Mouse (Mus musculus): Measurements from ENCODE around the gene Sbds.
"Not testable (repeated sequence)": the region's sequence is repeated elsewhere in the genome, so short reads cannot be mapped to it uniquely, and the experiment has no call there.

Gene Sbds

DNA sequence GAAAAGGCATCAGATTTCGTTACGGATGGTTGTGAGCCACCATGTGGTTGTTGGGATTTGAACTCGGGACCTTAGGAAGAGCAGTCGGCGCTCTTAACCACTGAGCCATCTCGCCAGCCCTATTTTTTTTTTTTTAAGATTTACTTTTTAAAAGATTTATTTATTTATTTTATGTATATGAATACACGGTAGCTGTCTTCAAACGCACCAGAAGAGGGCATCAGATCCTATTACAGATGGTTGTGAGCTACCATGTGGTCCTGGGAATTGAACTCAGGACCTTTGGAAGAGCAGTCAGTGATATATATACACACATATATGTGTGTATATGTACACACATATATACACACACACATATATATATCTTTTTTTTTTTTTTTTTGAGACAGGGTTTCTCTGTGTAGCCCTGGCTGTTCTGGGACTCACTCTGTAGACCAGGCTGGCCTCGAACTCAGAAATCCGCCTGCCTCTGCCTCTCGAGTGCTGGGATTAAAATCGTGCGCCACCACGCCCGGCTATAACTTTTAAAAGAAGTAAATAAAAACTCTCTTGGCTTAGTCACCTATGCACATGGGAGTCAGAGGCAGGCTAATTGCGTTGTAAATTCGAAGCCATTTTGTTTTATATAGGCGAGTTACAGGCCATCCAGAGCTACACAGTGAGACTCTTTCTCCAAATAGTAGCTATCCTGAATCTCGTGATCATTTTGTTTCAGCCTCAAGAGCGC lies 632 bp upstream of the Sbds start:
- not testable (repeated sequence) for DNase-seq

DNA sequence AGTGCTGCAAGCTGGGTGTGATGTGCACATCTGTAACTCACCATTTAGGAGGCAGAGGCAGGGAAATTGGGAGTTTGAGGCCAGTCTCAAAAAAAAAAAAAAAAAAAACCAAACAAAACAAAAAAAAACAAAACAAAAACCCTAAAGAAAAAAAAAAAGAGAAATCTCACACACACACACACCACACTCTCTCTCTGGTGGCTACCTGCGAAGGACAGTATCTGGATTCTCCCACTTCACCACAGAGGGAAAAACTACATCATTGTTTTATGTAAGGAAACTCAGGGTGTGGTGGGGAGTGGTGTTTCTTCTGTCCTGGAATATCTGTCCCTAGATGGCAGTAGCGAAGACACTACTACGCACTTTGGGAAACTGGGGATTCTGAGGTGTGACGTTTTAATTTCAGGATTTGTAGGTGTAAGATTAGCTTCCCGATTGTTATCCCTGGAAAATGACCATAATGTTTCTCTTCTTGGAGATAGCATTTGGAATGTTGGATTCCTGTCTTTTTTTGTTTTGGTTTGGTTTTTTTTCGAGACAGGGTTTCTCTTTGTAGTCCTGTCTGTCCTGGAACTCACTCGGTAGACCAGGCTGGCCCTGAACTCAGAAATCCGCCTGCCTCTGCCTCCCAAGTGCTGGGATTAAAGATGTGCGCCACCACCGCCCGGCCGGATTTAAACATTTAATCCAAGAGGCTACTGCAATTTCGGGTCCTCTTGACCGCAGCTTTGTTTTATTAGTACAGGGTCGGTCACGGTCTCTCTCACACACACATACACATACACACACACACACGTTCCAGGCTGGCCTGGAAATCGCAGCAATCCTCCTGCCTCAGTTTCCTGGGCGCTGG lies 940 bp downstream of the Sbds start:
- DNase-seq: peak in 1 of 2 experiments; percentile 38

GRCm38 (mm10) chr5:130247823-130248222 lies 7.5 kb downstream of the Sbds start:
- DNase-seq: no peak

- DNase-seq: no peak
Observed at GRCm38 (mm10) chr5:130241426-130241825, 13.9 kb downstream of the Sbds start.

GRCm38 (mm10) chr5:130239856-130240255 lies 15.5 kb downstream of the Sbds start:
- DNase-seq: no peak

- DNase-seq: no peak
Observed at GRCm38 (mm10) chr5:130239236-130239635, 16.1 kb downstream of the Sbds start.

GRCm38 (mm10) chr5:130236302-130236701 lies 19.0 kb downstream of the Sbds start:
- DNase-seq: no peak

DNA sequence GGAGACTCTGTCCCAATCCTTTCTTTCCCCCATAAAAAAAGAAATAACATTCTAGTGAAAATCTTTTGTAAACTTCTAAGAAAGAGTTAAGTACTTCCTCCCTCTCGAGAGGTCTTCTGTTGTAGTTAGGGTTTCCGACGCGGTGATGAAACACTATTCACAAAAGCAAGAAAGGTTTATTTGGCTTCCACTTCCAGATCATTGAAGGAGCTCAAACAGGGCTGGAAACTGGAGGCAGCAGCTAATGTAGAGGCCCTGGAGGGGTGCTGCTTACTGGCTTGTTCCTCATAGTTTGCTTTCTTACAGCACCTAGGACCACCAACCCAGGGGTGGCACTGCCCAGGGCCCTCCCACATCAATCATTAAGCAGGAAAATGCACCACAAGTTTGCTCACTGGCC lies 27.2 kb downstream of the Sbds start:
- DNase-seq: no peak

GRCm38 (mm10) chr5:130226790-130227189 lies 28.5 kb downstream of the Sbds start:
- no peak for DNase-seq

- DNase-seq: peak; percentile 96 to 97
Observed at GRCm38 (mm10) chr5:130222146-130223004, 33.0 kb downstream of the Sbds start.

DNA sequence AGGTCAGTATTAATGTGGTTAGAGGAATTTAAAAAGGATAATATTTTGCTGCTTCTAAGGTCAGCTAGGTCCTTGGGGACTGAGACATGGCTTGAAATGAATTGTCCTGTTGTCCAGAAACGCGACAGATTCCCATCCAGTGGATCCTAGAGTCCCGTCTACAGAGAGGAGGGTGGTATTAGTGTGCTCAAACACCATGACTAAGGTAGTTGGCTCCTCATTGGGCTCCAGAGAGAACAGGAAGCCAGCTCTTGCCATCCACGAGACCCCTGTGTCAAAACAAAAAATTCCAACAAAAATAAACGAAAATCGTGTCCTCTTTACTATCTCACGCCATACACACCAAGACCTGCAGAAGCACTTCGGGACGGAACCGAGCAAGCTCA lies 33.6 kb downstream of the Sbds start:
- no peak for DNase-seq

GRCm38 (mm10) chr5:130221316-130221715 lies 34.0 kb downstream of the Sbds start:
- no peak for DNase-seq

GRCm38 (mm10) chr5:130218336-130218735 lies 37.0 kb downstream of the Sbds start:
- no peak for DNase-seq

- peak; percentile 31 to 47 for DNase-seq
Observed at GRCm38 (mm10) chr5:130217406-130217805, 37.9 kb downstream of the Sbds start.

DNA sequence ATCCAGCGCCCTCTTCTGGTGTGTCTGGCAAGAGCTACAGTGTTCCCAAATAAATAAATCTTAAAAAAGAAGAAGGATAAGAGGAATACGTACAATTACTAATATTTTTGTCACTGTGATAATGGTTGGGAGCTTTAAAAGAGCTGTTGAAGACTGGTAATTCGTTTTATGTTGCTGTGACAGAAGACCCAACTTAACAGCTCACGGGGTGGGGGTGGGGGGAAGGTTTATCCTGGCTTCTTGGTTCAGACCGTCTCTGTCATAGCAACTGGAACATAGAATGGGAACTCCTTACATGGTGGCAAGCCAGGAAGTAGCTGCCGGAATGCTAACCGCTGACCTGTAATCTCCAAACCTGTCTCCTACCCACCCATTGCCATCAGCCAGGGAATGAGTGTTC lies 38.5 kb downstream of the Sbds start, which contains the start of gene Tmem248:
TSS of gene Tmem248 (plus strand) at position 301 of the 400 bp plus-strand sequence.
- DNase-seq: no peak

- DNase-seq: peak in 1 of 2 experiments; percentile 21
Observed at GRCm38 (mm10) chr5:130212956-130213355, 42.4 kb downstream of the Sbds start.

DNA sequence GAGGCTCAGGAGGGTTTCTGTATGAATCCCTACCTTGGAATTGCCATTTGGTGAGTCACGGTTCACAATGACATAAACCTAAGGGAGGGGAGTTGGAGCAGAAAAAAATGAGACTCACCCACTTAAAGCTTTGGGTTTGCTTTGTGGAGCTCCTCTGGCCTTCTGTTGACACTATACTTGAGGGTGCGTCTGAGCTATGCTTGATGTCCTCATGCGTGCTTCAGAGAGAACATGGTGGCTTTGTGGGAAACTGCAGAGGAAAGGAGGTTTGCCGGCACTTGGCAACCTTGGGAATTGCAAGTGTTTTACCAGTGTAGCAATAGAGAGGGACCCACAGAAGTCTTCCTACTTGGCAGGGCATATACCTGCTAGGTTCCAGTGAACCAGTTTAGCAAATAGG lies 48.0 kb downstream of the Sbds start:
- peak; percentile 41 to 71 for DNase-seq

DNA sequence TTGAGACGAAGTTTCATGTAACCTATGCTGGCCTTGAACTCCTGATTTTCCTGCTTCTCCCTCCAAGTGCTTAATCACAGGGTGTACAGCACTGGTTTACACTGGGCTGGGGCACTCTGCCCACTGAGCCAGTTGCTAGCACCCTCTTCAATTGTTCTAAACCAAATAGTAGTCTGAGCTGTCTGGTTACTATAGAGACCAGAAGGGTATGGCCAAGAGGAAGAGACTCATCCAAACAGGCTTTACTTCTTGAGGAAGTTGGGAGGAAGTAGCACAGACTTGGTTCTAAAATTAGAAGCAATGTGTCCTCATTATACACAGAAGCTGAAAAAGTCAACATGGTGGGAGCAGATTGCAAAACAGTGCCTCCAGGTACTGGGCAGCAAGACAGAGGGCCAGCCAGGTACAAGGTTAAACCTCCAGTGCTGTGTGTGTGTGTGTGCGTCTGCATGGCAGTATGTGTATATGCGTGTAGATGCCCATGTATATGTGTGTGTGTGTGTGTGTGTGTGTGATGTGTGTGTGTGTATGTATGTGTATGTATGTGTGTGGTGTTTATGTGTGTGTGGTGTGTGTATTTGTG lies 49.8 kb downstream of the Sbds start:
- DNase-seq: no peak

- DNase-seq: no peak
Observed at GRCm38 (mm10) chr5:130204560-130204959, 50.8 kb downstream of the Sbds start.

DNA sequence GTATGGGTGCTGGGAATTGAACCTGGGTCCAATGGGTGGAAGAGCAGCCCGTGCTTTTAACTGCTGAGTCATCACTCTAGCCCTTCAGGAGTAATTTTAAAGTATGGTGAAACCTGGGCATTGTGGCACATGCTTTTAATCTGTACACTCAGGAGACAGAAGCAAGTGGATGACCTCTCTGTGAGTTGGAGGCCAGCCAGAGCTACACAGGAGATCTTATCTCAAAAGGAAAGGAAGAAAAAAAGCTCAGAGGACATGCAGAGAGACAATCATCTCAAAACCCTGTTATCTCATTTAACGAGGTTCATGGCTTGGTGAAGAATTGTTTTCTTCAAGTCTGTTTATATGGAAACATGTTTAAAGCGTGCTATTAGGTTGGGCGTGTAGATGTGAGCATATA lies 51.4 kb downstream of the Sbds start:
- DNase-seq: no peak

DNA sequence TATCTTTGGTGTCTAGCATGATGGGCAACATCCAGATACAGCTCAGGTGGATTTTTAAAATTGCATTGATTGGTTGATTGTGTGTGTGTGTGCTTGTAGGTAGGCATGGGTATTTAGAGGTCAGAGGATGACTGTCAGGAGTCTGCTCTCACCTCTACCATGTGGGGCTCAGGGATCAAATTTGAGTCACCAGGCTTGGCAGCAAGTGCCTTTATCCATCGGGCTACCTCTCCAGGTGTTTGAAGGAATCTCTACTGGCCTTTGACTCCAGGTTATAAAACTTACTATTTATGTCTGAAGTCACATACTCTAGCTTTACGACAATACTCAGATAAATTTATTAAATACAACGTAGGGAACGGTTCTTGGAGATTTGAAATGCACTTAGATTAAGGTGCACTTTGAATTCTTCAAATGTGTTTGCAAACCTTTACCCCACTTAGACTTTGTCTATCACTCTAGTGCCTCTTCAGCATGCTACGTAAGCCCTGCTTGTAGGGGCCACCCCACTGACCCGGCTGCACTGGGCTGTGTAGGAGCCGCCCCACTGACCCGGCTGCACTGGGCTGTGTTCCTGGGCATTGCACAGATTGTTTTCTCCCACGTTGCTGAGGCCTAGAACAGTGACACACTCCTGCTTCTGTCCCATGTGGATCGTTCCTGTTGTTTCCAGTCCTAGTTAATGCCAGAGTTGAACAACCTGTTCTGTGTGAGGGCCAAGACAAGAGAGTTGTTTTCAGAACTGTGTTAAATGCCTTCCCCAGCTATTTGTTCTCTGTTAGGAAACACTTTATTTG lies 54.9 kb downstream of the Sbds start:
- peak; percentile 60 to 84 for DNase-seq

DNA sequence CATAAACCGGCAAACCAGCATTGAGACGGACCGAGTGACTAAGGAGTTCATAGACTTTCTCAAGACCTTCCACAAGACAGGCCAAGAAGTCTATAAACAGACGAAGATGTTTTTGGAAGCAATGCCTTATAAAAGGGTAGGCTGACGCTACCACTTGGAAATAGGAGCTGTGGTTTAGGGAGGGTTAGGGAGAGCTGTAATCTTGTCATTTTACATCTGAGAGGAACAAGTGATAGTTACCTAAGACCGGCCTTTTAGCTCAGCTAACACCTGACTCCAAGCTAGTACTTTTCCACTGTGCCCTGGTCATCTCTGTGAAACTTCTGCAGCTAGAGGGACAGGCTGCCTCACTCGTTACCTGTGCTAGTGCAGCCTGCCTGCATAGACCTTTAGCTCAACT lies 57.3 kb downstream of the Sbds start:
- no peak for DNase-seq

All from lung, postnatal 4 days (tissue).